Mouse (Mus musculus) thymus, postnatal 4 days (tissue): Measurements from ENCODE around the gene Xirp1.

Source experiments
- DNase-seq: peaks from one replicate; pipeline ENCODE4 v3.0.0; 2021

Xirp1 gene

GRCm38 (mm10) chr9:119969811-119970210 lies 53.6 kb downstream of the Xirp1 start:
- DNase-seq: no peak

- no peak for DNase-seq
Observed at GRCm38 (mm10) chr9:119966221-119966910, 57.0 kb downstream of the Xirp1 start.

DNA sequence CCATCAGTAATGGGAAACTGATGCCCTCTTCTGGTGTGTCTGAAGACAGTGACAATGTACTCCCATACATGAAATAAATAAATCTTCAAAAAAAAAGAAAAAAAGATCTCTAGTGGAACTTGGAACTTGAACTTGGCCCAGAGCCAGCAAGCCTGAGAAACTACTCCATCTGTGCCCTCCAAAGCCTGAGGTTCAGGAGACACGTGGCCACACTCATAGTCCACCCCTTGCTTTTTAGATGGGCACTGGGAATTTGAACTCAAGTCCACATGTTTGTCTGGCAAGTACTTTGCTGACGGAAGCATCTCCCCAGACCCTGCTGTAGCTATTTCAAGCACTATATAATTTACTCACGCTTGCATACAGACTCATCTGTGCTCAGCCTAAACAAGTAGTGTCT lies 58.2 kb downstream of the Xirp1 start:
- no peak for DNase-seq

DNA sequence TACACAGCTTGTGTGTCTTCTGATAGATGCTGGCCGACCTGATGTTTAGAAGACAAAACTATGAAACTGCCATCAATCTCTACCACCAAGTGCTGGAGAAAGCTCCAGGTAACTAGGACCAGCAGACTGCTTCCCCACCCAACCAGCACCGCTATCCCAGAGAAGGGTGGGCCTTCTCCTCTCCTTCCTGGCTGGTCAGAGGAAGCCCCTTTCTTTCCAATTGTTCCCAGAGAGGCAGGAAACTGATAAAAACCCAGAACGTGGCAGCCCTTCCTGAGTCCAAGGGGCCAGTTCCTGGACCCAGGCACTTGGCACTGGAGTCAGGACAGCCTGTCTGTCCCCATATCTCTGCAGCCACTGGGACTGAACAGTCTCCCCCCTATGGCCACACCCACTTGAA lies 59.2 kb downstream of the Xirp1 start:
- no peak for DNase-seq
